2 mouse cellular contexts compared by ENCODE assay signal in the genomic region with DNA sequence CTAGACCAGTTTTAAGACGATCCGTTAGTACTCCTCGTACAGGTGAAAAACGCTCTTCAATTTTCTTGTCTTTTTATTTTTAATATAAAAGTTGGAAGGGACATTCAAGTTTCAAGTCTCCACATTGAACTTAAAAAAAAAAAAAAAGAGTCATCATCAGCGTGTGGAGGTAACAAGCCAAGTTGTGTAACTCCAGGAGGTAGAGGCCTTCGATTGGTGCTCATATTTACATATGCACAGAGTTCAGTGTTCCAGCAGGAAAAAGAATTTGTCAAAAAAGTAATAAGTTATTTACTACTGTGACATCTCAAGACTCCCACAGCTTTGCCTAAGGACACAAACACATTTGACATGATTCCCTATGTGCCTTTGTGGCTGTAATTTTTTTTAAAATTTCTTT.
TF ChIP-seq lines count a peak whose summit lies in the region.

No protein-coding gene starts in this region.

TF ChIP-seq in MEL, 35 proteins besides CTCF, POLR2A, EP300 and RAD21:
- TF ChIP-seq GATA1 (IDR thresholded peaks at IDR 0.05; ENCODE audit: low read depth, low read length) (no peak), ZNF384 (IDR thresholded peaks at IDR 0.05; ENCODE audit: low read depth, low read length) (peak; percentile 54; the same call in 1 of the 2 replicates)

TF ChIP-seq in myocyte, 11 proteins besides CTCF, POLR2A, EP300 and RAD21:
- TF ChIP-seq MYOD1 (IDR thresholded peaks at IDR 0.05; ENCODE audit: control insufficient read depth in 1 of 3, insufficient read length in 2 of 3, low read depth in 2 of 3) (no peak), SRF (IDR thresholded peaks at IDR 0.05; ENCODE audit: control insufficient read depth, insufficient read length, low read depth) (no peak), MAX (IDR thresholded peaks at IDR 0.05; ENCODE audit: low read depth) (no peak), CEBPB (IDR thresholded peaks at IDR 0.05; ENCODE audit: insufficient read depth, poor library complexity, severe bottlenecking) (no peak), POLR2AphosphoS2 (IDR thresholded peaks at IDR 0.05; ENCODE audit: insufficient read length, low read depth) (no peak), TCF12 (IDR thresholded peaks at IDR 0.05; ENCODE audit: insufficient read depth, poor library complexity, severe bottlenecking) (no peak), E2F4 (IDR thresholded peaks at IDR 0.05; ENCODE audit: insufficient read depth) (no peak), REST (IDR thresholded peaks at IDR 0.05; ENCODE audit: insufficient read depth, insufficient read length) (no peak), USF1 (IDR thresholded peaks at IDR 0.05; ENCODE audit: low read depth) (no peak), TCF3 (IDR thresholded peaks at IDR 0.05; ENCODE audit: insufficient read length, low read depth) (no peak), MYOG (IDR thresholded peaks at IDR 0.05; ENCODE audit: control insufficient read depth in 1 of 3, insufficient read depth in 1 of 3, insufficient read length in 2 of 3, low read depth in 2 of 3) (no peak)
